Mouse (Mus musculus) CH12.LX (cell line): ENCODE results near the gene Gdap1l1. TPM values are rescaled to one million over a fixed set of nuclear protein-coding genes. Genes with fewer than 3 reads are reported as not detected.

Experiments
- DNase-seq: peaks from one replicate; pipeline ENCODE4 v3.0.0-alpha.2; 2013; ENCODE audit errors: extremely low read depth
- H3K27ac ChIP-seq: 2 replicates; pipeline ENCODE4 v1.5.1; 2012; ENCODE audit warnings: low read depth, mild to moderate bottlenecking, control low read depth, moderate library complexity; ENCODE audit not compliant: insufficient read depth
- H3K27me3 ChIP-seq: replicated peaks from 2 replicates; pipeline ENCODE3; 2012; ENCODE audit warnings: inconsistent platforms
- H3K36me3 ChIP-seq, 2 experiments: replicated peaks in 1 of 2; 2 replicates each; pipeline versions ENCODE3 to v1.6.1; 2012; ENCODE audit warnings: inconsistent platforms in 1 of 2, low read length in 1 of 2, mild to moderate bottlenecking in 1 of 2, mixed read lengths in 1 of 2, moderate library complexity in 1 of 2; ENCODE audit not compliant: control insufficient read depth in 1 of 2, insufficient read depth in 1 of 2
- H3K4me1 ChIP-seq, 2 experiments: 2 replicates each; pipeline ENCODE4 v1.6.1; 2012; ENCODE audit warnings: inconsistent platforms in 1 of 2, moderate library complexity in 1 of 2; ENCODE audit not compliant: insufficient read depth in 2 of 2, control insufficient read depth in 1 of 2
- H3K4me2 ChIP-seq: 2 replicates; pipeline ENCODE4 v1.6.1; 2012; ENCODE audit warnings: low read depth, mild to moderate bottlenecking, control low read depth; ENCODE audit not compliant: poor library complexity, insufficient read depth, severe bottlenecking
- H3K4me3 ChIP-seq, 3 experiments: fragments of 150-350 bp in 1 of 3; sonication (generic) in 1 of 3; replicated peaks in 1 of 3; 2 replicates each; pipeline versions ENCODE3 to v1.5.1; 2011 to 2012; ENCODE audit warnings: low read depth in 2 of 3, low read length in 2 of 3, mild to moderate bottlenecking in 2 of 3, moderate library complexity in 2 of 3, control low read depth in 1 of 3, improper control_type of control experiment in 1 of 3, inconsistent platforms in 1 of 3, mixed read lengths in 1 of 3; ENCODE audit not compliant: poor library complexity in 1 of 3
- H3K79me2 ChIP-seq: replicated peaks from 2 replicates; pipeline ENCODE4 v1.6.1; 2012; ENCODE audit warnings: mild to moderate bottlenecking, moderate library complexity; ENCODE audit not compliant: control insufficient read depth, poor library complexity, insufficient read depth, severe bottlenecking; ENCODE audit errors: extremely low read depth
- H3K9ac ChIP-seq: 2 replicates; pipeline ENCODE4 v1.6.1; 2012; ENCODE audit warnings: low read depth, mild to moderate bottlenecking, control low read depth, moderate library complexity; ENCODE audit not compliant: insufficient read depth
- H3K9me3 ChIP-seq: replicated peaks from 2 replicates; pipeline ENCODE3; 2012; ENCODE audit warnings: low read length, inconsistent platforms, mixed read lengths
- CHD2 ChIP-seq: IDR thresholded peaks from 2 replicates; pipeline ENCODE4 v1.6.1; 2011; ENCODE audit warnings: low read length, improper control_type of control experiment
- CTCF ChIP-seq, 2 experiments: IDR thresholded peaks in 1 of 2; conservative IDR thresholded peaks in 1 of 2; 2 replicates each; pipeline ENCODE4 v1.5.1; 2011 to 2012; ENCODE audit warnings: low read depth in 2 of 2, low read length in 2 of 2, improper control_type of control experiment in 1 of 2, inconsistent platforms in 1 of 2, mild to moderate bottlenecking in 1 of 2, moderate library complexity in 1 of 2
- ELF1 ChIP-seq: IDR thresholded peaks from 2 replicates; pipeline ENCODE4 v1.6.1; 2014; ENCODE audit warnings: low read depth, mild to moderate bottlenecking, inconsistent platforms, low read length, improper control_type of control experiment
- ETS1 ChIP-seq: conservative IDR thresholded peaks from 2 replicates; pipeline ENCODE4 v1.6.1; 2012; ENCODE audit warnings: low read depth, mild to moderate bottlenecking, inconsistent platforms, low read length, improper control_type of control experiment, moderate library complexity
- HCFC1 ChIP-seq: IDR thresholded peaks from 2 replicates; pipeline ENCODE4 v1.6.1; 2012; ENCODE audit warnings: low read depth, mild to moderate bottlenecking, inconsistent platforms, low read length, improper control_type of control experiment
- IRF4 ChIP-seq: IDR thresholded peaks from 2 replicates; pipeline ENCODE4 v1.6.1; 2014; ENCODE audit warnings: low read depth, mild to moderate bottlenecking, inconsistent platforms, low read length, improper control_type of control experiment
- KAT2A ChIP-seq: IDR thresholded peaks from 2 replicates; pipeline ENCODE4 v1.6.1; 2012; ENCODE audit warnings: low read length, improper control_type of control experiment, inconsistent platforms; ENCODE audit not compliant: insufficient replicate concordance
- MEF2A ChIP-seq: IDR thresholded peaks from 2 replicates; pipeline ENCODE4 v1.6.1; 2014; ENCODE audit warnings: low read depth, mild to moderate bottlenecking, inconsistent platforms, low read length, improper control_type of control experiment, borderline replicate concordance
- MXI1 ChIP-seq: IDR thresholded peaks from 2 replicates; pipeline ENCODE4 v1.6.1; 2011; ENCODE audit warnings: mild to moderate bottlenecking, low read depth, low read length, improper control_type of control experiment
- MYC ChIP-seq: IDR thresholded peaks from 2 replicates; pipeline ENCODE4 v1.6.1; 2011; ENCODE audit warnings: low read depth, mild to moderate bottlenecking, improper control_type of control experiment, low read length
- POLR2AphosphoS2 ChIP-seq: IDR thresholded peaks from 2 replicates; pipeline ENCODE4 v1.6.1; 2011; ENCODE audit warnings: low read depth, low read length, improper control_type of control experiment
- RAD21 ChIP-seq: IDR thresholded peaks from 2 replicates; pipeline ENCODE4 v1.6.1; 2011; ENCODE audit warnings: low read depth, mild to moderate bottlenecking, low read length, improper control_type of control experiment, moderate library complexity
- RCOR1 ChIP-seq: conservative IDR thresholded peaks from 2 replicates; pipeline ENCODE4 v1.6.1; 2012; ENCODE audit warnings: low read depth, mild to moderate bottlenecking, inconsistent platforms, low read length, improper control_type of control experiment
- SIN3A ChIP-seq: IDR thresholded peaks from 2 replicates; pipeline ENCODE4 v1.6.1; 2012; ENCODE audit warnings: low read length, improper control_type of control experiment, inconsistent platforms
- SMC3 ChIP-seq: IDR thresholded peaks from 2 replicates; pipeline ENCODE4 v1.6.1; 2011; ENCODE audit warnings: low read depth, low read length, improper control_type of control experiment
- TBP ChIP-seq: conservative IDR thresholded peaks from 2 replicates; pipeline ENCODE4 v1.6.1; 2011; ENCODE audit warnings: low read depth, low read length, improper control_type of control experiment
- TCF12 ChIP-seq: IDR thresholded peaks from 2 replicates; pipeline ENCODE4 v1.6.1; 2014; ENCODE audit warnings: low read depth, mild to moderate bottlenecking, inconsistent platforms, low read length, improper control_type of control experiment
- UBTF ChIP-seq: IDR thresholded peaks from 2 replicates; pipeline ENCODE4 v1.6.1; 2012; ENCODE audit warnings: low read depth, mild to moderate bottlenecking, inconsistent platforms, low read length, improper control_type of control experiment, moderate library complexity
- USF1 ChIP-seq: IDR thresholded peaks from 2 replicates; pipeline ENCODE4 v1.6.1; 2014; ENCODE audit warnings: low read depth, mild to moderate bottlenecking, inconsistent platforms, low read length, improper control_type of control experiment
- ZC3H11A ChIP-seq: IDR thresholded peaks from 2 replicates; pipeline ENCODE4 v1.6.1; 2012; ENCODE audit warnings: low read depth, mild to moderate bottlenecking, inconsistent platforms, low read length, improper control_type of control experiment
- ZMIZ1 ChIP-seq: IDR thresholded peaks from 2 replicates; pipeline ENCODE4 v1.6.1; 2012; ENCODE audit warnings: low read depth, mild to moderate bottlenecking, inconsistent platforms, low read length, improper control_type of control experiment
- dilution Hi-C: fragments of 300-500 bp; cut with MboI; formaldehyde crosslinking; loops from 2 replicates; pipeline ENCODE4 v1.14.3; 2020; ENCODE audit warnings: low sequenced_read_pairs; ENCODE audit not compliant: extremely low pct_unique_long_range_greater_than_20kb, extremely low pct_ligation_motif_present
- in situ Hi-C: fragments of 300-500 bp; cut with MboI; formaldehyde crosslinking; loops from 3 replicates; pipeline ENCODE4 v1.14.3; 2019; ENCODE audit warnings: low sequenced_read_pairs, low pct_ligation_motif_present, low pct_unique_long_range_greater_than_20kb, mixed read lengths
- polyA plus RNA-seq: library from polyadenylated mRNA; unstranded; fragments of >175 nt; gene quantifications from 2 replicates; pipeline ENCODE4 v1.2.1, GENCODE M21; 2012; ENCODE audit warnings: low read depth; ENCODE audit not compliant: insufficient read length
- total RNA-seq, 2 experiments: library from RNA; depleted of rRNA; stranded (reverse); fragments of 300-350 nt in 1 of 2; fragments of >200 nt in 1 of 2; gene quantifications; 2 replicates each; pipeline ENCODE4 v1.2.3; 2012 to 2014

Gdap1l1 gene
- total and polyA plus RNA-seq, 3 experiments = not detected

DNA sequence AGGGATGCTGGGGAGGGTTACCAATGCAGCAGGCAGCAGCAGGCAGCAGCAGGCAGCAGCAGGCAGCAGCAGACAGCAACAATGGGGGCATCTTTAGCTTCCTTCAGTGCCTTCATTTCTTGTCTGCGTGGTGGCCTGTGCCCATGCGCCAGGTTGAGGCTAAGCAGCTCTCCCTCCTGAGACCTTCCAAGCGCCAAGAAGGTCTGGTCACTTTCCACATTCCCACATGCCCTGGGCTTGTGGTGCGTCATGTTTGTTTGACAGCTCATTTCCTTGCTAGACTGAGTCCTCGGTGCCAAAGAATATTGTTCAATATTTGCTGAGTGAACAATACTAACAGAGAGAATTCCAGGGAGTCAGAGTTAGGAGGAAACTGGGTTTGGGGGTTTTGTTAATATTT is 55.7 kb downstream of the Gdap1l1 start:
- in situ Hi-C loops (no loop called here), dilution Hi-C loops (no loop called here)
- peaks cover 0 to 3% of the 10 kb centered on the region in 2 experiments; a peak in 1 of 4 replicates for H3K4me1 ChIP-seq
- H3K9ac ChIP-seq = no peak overlapping the region
- H3K36me3 ChIP-seq = no peaks in the 10 kb centered on the region
- no peak overlapping the region for H3K4me2 ChIP-seq
- H3K27me3 ChIP-seq = peaks cover 92% of the 10 kb centered on the region
- no peak overlapping the region for H3K27ac ChIP-seq
- H3K9me3 ChIP-seq = peaks cover 3% of the 10 kb centered on the region
- no peaks in the 10 kb centered on the region for H3K79me2 ChIP-seq
- TF ChIP-seq ETS1 = no peak
- TF ChIP-seq ELF1 = no peak
- no peak for TF ChIP-seq KAT2A
- no peak for TF ChIP-seq USF1
- no peak for TF ChIP-seq SIN3A
- TF ChIP-seq MXI1 = no peak
- no peak for TF ChIP-seq POLR2AphosphoS2
- no peak for TF ChIP-seq IRF4
- TF ChIP-seq ZMIZ1 = no peak
- no peak for TF ChIP-seq CHD2
- TF ChIP-seq SMC3 = no peak
- no peak for TF ChIP-seq MEF2A
- no peak for TF ChIP-seq RCOR1
- no peak for TF ChIP-seq ZC3H11A
- no peak for TF ChIP-seq TBP
- TF ChIP-seq, all 38 proteins: peak for 0
- H3K4me3 ChIP-seq = no peak overlapping the region
- DNase-seq = no peak

DNA sequence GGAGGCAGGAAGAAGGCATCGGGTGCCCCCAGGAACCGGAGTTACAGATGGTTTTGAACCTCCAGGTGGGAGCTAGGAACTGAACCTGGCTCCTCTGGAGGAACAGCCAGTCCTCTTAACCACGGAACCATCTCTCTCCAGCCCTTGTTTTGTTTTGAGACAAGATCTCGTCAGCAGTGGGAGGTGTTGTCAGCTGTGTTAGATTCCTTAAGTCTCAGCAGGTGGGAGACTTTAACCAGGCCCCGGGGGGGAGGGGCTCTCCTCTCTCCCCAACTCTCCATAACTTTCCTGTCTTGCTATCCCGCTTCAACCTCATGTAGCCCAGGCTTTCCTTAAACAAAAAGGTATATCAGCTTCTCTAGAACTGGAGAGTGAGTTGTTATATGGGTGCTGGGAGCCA is 56.2 kb downstream of the Gdap1l1 start:
- dilution Hi-C loops = no loop called here
- peaks cover 0 to 3% of the 10 kb centered on the region in 2 experiments; a peak in 1 of 4 replicates for H3K4me1 ChIP-seq
- no peak overlapping the region for H3K27ac ChIP-seq

More for the DNA sequence above, 56.2 kb downstream of the Gdap1l1 start:
- Histone ChIP-seq H3K4me3 (no peak overlapping the region), H3K36me3 (no peaks in the 10 kb centered on the region)
- in situ Hi-C loops = no loop called here
- TF ChIP-seq RCOR1 (no peak), CTCF (conservative IDR thresholded peaks at IDR 0.05 in 1 of 2, IDR thresholded peaks at IDR 0.05 in 1 of 2; ENCODE audit: low read depth in 2 of 2, low read length in 2 of 2) (no peak), UBTF (no peak), USF1 (no peak), MYC (no peak), TCF12 (no peak), MEF2A (no peak), MXI1 (no peak), HCFC1 (no peak), CHD2 (no peak), RAD21 (no peak), IRF4 (no peak), ZC3H11A (no peak), ETS1 (no peak), TBP (no peak)
- TF ChIP-seq, all 38 proteins: peak for 0
- no peak overlapping the region for H3K4me2 ChIP-seq
- H3K27me3 ChIP-seq = peaks cover 91% of the 10 kb centered on the region
- no peaks in the 10 kb centered on the region for H3K79me2 ChIP-seq
- peaks cover 3% of the 10 kb centered on the region for H3K9me3 ChIP-seq
- DNase-seq = no peak
- H3K9ac ChIP-seq = no peak overlapping the region
